9 mouse cellular contexts compared by ENCODE assay signal in the genomic region with DNA sequence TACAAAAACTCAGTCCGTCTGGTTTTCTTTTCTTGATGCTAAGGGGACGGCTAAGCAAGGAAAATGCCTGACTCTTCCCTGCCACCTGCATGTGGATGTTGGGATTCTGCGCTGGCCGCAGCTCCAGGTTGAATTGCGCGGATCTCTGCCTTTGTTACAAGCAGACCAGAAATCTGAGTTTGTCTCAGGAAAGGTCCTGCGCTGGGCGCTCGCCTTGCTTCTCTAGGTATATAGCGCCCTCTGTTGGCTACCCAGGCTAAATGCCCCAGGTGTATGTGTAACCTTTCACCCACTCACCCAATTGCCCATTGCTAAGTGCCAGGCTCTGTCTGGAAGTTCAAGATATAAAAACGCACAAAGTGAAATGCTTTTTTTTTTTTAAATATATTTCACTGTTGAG. TPM values are rescaled to one million over a fixed set of nuclear protein-coding genes. Genes with fewer than 3 reads are reported as not detected.
DNase-seq lines count a peak whose midpoint lies in the region; ATAC-seq and TF ChIP-seq lines count a peak whose summit lies in the region.
"Had no signal": no experiment of that assay in that cellular context is flagged by ENCODE, and none has a peak within 500 bp of the region (broad histone marks: within the 10 kb centered on the region; RNA-seq: fewer than 3 reads in every experiment).

No protein-coding gene starts in this region.

- H3K4me2 ChIP-seq in hindbrain, embryonic 13.5 days = no peak overlapping the region
- no peak overlapping the region for H3K4me2 ChIP-seq in embryonic facial prominence, embryonic 14.5 days (ENCODE audit: low read depth, low read length)
- H3K4me2 ChIP-seq: midbrain, embryonic 12.5 days had no signal

- peak; percentile 42 for DNase-seq in hindbrain, embryonic 10.5 days (ENCODE audit: low spot score)
- peak; percentile 86 for DNase-seq in adrenal gland, postnatal 14 days
- DNase-seq in embryonic facial prominence, embryonic 14.5 days (ENCODE audit: low spot score) = peak; percentile 82
- DNase-seq in left cerebral cortex, adult 11 months (ENCODE audit: low spot score) = peak; percentile 30

- 42% methylated on average over 11 of the region's 11 CpGs for WGBS in hindbrain, embryonic 10.5 days
- 48% methylated on average over 11 of the region's 11 CpGs for WGBS in hindbrain, embryonic 13.5 days
- 40% methylated on average over 11 of the region's 11 CpGs for WGBS in embryonic facial prominence, embryonic 14.5 days

- no peak for ATAC-seq in hindbrain, embryonic 13.5 days (ENCODE audit: low FRiP score)
- peak; percentile 71; the same call in 1 of the 2 replicates for ATAC-seq in embryonic facial prominence, embryonic 14.5 days (ENCODE audit: low read depth)
- ATAC-seq in hematopoietic stem cell, adult 5-6 weeks (replicated peaks in 1 of 2; ENCODE audit: insufficient read depth in 1 of 2, low FRiP score in 2 of 2, low TSS enrichment in 1 of 2, low read depth in 1 of 2, poor library complexity in 2 of 2, severe bottlenecking in 2 of 2) = peak; percentile 58 to 65; a peak in 3 of 4 replicates
- peak; percentile 66 for ATAC-seq in megakaryocyte-erythroid progenitor cell, adult 5-6 weeks (replicated peaks; ENCODE audit: low FRiP score, low TSS enrichment, poor library complexity, severe bottlenecking)

- H3K27ac ChIP-seq in hindbrain, embryonic 10.5 days = no peak overlapping the region
- H3K27ac ChIP-seq in hindbrain, embryonic 13.5 days = no peak overlapping the region
- H3K27ac ChIP-seq in embryonic facial prominence, embryonic 14.5 days (replicated peaks; ENCODE audit: low read depth, low read length) = no peak overlapping the region
- no peak overlapping the region for H3K27ac ChIP-seq in testis, adult 2 months (ENCODE audit: control insufficient read depth, insufficient read depth, low read depth, low read length)
- H3K27ac ChIP-seq: midbrain, embryonic 12.5 days had no signal

- H3K27me3 ChIP-seq in hindbrain, embryonic 10.5 days (ENCODE audit: insufficient read depth, poor library complexity, severe bottlenecking) = no peaks in the 10 kb centered on the region
- no peaks in the 10 kb centered on the region for H3K27me3 ChIP-seq in hindbrain, embryonic 13.5 days
- H3K27me3 ChIP-seq in embryonic facial prominence, embryonic 14.5 days (replicated peaks; ENCODE audit: control insufficient read depth, insufficient read depth, low read length) = no peaks in the 10 kb centered on the region
- no peaks in the 10 kb centered on the region for H3K27me3 ChIP-seq in testis, adult 2 months (ENCODE audit: control insufficient read depth, insufficient read depth, low read length)
- H3K27me3 ChIP-seq: midbrain, embryonic 12.5 days had no signal

- H3K9me3 ChIP-seq in hindbrain, embryonic 10.5 days = peaks cover under 1% of the 10 kb centered on the region; the same call in 1 of the 2 replicates
- H3K9me3 ChIP-seq in hindbrain, embryonic 13.5 days = no peaks in the 10 kb centered on the region
- H3K9me3 ChIP-seq in embryonic facial prominence, embryonic 14.5 days (ENCODE audit: control insufficient read depth, low read length) = no peaks in the 10 kb centered on the region
- H3K9me3 ChIP-seq: midbrain, embryonic 12.5 days had no signal

- TF ChIP-seq CTCF in testis, adult 2 months (IDR thresholded peaks at IDR 0.05; ENCODE audit: control insufficient read depth, insufficient read depth, insufficient replicate concordance, low read depth, low read length) = peak; percentile 79; the same call in 1 of the 2 replicates

- no peak overlapping the region for H3K4me3 ChIP-seq in hindbrain, embryonic 10.5 days
- no peak overlapping the region for H3K4me3 ChIP-seq in hindbrain, embryonic 13.5 days
- no peak overlapping the region for H3K4me3 ChIP-seq in embryonic facial prominence, embryonic 14.5 days (ENCODE audit: low read depth, low read length)
- H3K4me3 ChIP-seq in testis, adult 2 months (ENCODE audit: control insufficient read depth, low read depth, low read length) = no peak overlapping the region
- H3K4me3 ChIP-seq: midbrain, embryonic 12.5 days had no signal

- peaks cover 8% of the 10 kb centered on the region for H3K4me1 ChIP-seq in hindbrain, embryonic 10.5 days (replicated peaks)
- H3K4me1 ChIP-seq in hindbrain, embryonic 13.5 days (replicated peaks) = peaks cover 20% of the 10 kb centered on the region
- H3K4me1 ChIP-seq in embryonic facial prominence, embryonic 14.5 days (ENCODE audit: control insufficient read depth, insufficient read depth, low read length) = peaks cover 3% of the 10 kb centered on the region; the same call in 1 of the 2 replicates
- peaks cover 2% of the 10 kb centered on the region for H3K4me1 ChIP-seq in testis, adult 2 months (ENCODE audit: control insufficient read depth, insufficient read depth, low read length)

- H3K36me3 ChIP-seq in hindbrain, embryonic 10.5 days = no peaks in the 10 kb centered on the region
- H3K36me3 ChIP-seq in hindbrain, embryonic 13.5 days = no peaks in the 10 kb centered on the region
- no peaks in the 10 kb centered on the region for H3K36me3 ChIP-seq in embryonic facial prominence, embryonic 14.5 days (ENCODE audit: control insufficient read depth, insufficient read depth, low read length)
- H3K36me3 ChIP-seq in testis, adult 2 months (ENCODE audit: control insufficient read depth, insufficient read depth, low read length) = no peaks in the 10 kb centered on the region
- H3K36me3 ChIP-seq: midbrain, embryonic 12.5 days had no signal

- no peak for TF ChIP-seq POLR2A in testis, adult 2 months (IDR thresholded peaks at IDR 0.05; ENCODE audit: control insufficient read depth, low read depth, low read length)

- no peak overlapping the region for H3K9ac ChIP-seq in hindbrain, embryonic 13.5 days
- no peak overlapping the region for H3K9ac ChIP-seq in embryonic facial prominence, embryonic 14.5 days (ENCODE audit: low read depth, low read length)
- H3K9ac ChIP-seq: midbrain, embryonic 12.5 days had no signal

RNA-seq across cellular contexts. Expression of a gene that starts 51.2 kb away (rescaled TPM):
- 10.8 and 13.6 TPM in 2 replicates for polyA plus RNA-seq in hindbrain, embryonic 10.5 days (2016; fragmentation: Nextera tagmentation; extraction: Ambion mirVana)
- 29.6 and 31.3 TPM in 2 replicates for polyA plus RNA-seq in hindbrain, embryonic 13.5 days (2015; fragmentation: Nextera tagmentation; extraction: Ambion mirVana)
- 70.5 and 83.6 TPM in 2 replicates for total RNA-seq in adrenal gland, postnatal 14 days (2021)
- 22.5 and 22.6 TPM in 2 replicates for polyA plus RNA-seq in embryonic facial prominence, embryonic 14.5 days (2014; fragmentation: Nextera tagmentation; extraction: Ambion mirVana)
- 18.3 and 23.1 TPM in 2 replicates for total RNA-seq in hematopoietic stem cell, adult 5-6 weeks (2017)
- 29.6 and 46.1 TPM in 2 replicates for total RNA-seq in megakaryocyte-erythroid progenitor cell, adult 5-6 weeks (2014; fragmentation: Nextera tagmentation)
- 17.8 and 22.7 TPM in 2 replicates for total RNA-seq in megakaryocyte-erythroid progenitor cell, adult 5-6 weeks (2017)
- 8.9 and 10.5 TPM in 2 replicates for polyA plus RNA-seq in testis, adult 2 months (2012; rRNA removed)

Comparison
In these comparisons a context has a peak if more than half of its experiments do, and no peak if none do; other contexts are left out.
1. DNase-seq: peak in every context shown above with its lines; median percentile 86 in adrenal gland, postnatal 14 days; 82 in embryonic facial prominence, embryonic 14.5 days; 42 in hindbrain, embryonic 10.5 days; 30 in left cerebral cortex, adult 11 months.